Mouse (Mus musculus) embryonic facial prominence, embryonic 11.5 days (tissue): ENCODE results near the gene Vwa3b. TPM values are rescaled to one million over a fixed set of nuclear protein-coding genes. Genes with fewer than 3 reads are reported as not detected.
A peak's percentile ranks its signal among the peaks of the same experiment; 100 is the strongest.

Experiments
- ATAC-seq: fragments of 200-750 bp; cut with Nextera tagmentation; replicated peaks from 2 replicates; pipeline ENCODE4 v1.8.0; 2017; ENCODE audit warnings: low read depth; ENCODE audit not compliant: insufficient number of reproducible peaks, low FRiP score, low TSS enrichment
- DNase-seq: peaks from one replicate; pipeline ENCODE4 v3.0.0-alpha.2; 2015; ENCODE audit warnings: low spot score
- H3K27ac ChIP-seq: fragments of 300-500 bp; sonication (generic); replicated peaks from 2 replicates; pipeline ENCODE4 v1.5.1; 2014; ENCODE audit warnings: mild to moderate bottlenecking, low read depth, low read length, control low read depth
- H3K27me3 ChIP-seq: fragments of 300-500 bp; sonication (generic); 2 replicates; pipeline ENCODE4 v1.6.1; 2014; ENCODE audit warnings: mild to moderate bottlenecking, low read length, moderate library complexity, mixed read lengths; ENCODE audit not compliant: control insufficient read depth, insufficient read depth
- H3K36me3 ChIP-seq: fragments of 300-500 bp; sonication (generic); replicated peaks from 2 replicates; pipeline ENCODE4 v1.6.1; 2014; ENCODE audit warnings: low read depth, mild to moderate bottlenecking, low read length, moderate library complexity, mixed read lengths; ENCODE audit not compliant: control insufficient read depth, insufficient read depth
- H3K4me1 ChIP-seq: fragments of 300-500 bp; sonication (generic); 2 replicates; pipeline ENCODE4 v1.6.1; 2014; ENCODE audit warnings: low read length, mixed read lengths; ENCODE audit not compliant: control insufficient read depth, insufficient read depth
- H3K4me2 ChIP-seq: fragments of 300-500 bp; sonication (generic); 2 replicates; pipeline ENCODE4 v1.6.1; 2014; ENCODE audit warnings: low read depth, mild to moderate bottlenecking, control low read depth, low read length, moderate library complexity
- H3K4me3 ChIP-seq: fragments of 300-500 bp; sonication (generic); 2 replicates; pipeline ENCODE4 v1.5.1; 2014; ENCODE audit warnings: low read depth, low read length, control low read depth
- H3K9ac ChIP-seq: fragments of 300-500 bp; sonication (generic); replicated peaks from 2 replicates; pipeline ENCODE4 v1.6.1; 2014; ENCODE audit warnings: mild to moderate bottlenecking, control low read depth, low read length
- H3K9me3 ChIP-seq: fragments of 300-500 bp; sonication (generic); replicated peaks from 2 replicates; pipeline ENCODE4 v1.6.1; 2016; ENCODE audit warnings: mild to moderate bottlenecking, low read length, inconsistent platforms, mixed read lengths; ENCODE audit not compliant: control insufficient read depth
- WGBS: fragments of 180-500 bp; shearing (Covaris S2); extraction: QIAGEN DNeasy Blood & Tissue Kit; methylation state at CpG from one replicate; pipeline ENCODE4 v1.1.7; 2014; 5-methylcytosine and 5-hydroxymethylcytosine counted together
- polyA plus RNA-seq: library from polyadenylated mRNA; unstranded; fragments of >200 nt; fragmentation: Nextera tagmentation; extraction: Ambion mirVana; gene quantifications from 2 replicates; pipeline ENCODE4 v1.2.1, GENCODE M21; 2014

Vwa3b gene
- polyA plus RNA-seq, 1 experiment from 2014 or later = 1.7 TPM

DNA sequence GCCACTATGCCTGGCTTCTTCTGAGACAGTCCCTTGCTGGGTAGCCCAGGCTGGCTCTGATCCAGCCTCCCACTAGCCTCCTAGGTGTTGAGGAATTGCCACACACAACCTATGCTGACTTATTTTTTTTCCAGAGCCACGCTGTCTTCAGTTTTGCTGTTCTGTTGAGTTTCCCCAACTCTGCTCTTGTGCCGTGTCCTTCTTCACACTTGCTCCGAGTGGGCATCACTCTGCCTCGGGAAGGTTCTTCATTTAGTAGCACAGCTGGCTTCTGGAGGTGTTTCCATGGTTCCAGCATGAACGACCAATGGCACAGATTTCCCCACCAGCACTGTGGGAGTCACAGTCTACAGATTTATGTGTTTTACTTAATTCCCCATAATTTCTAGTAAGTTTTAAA is 91.6 kb downstream of the Vwa3b start:
- Histone ChIP-seq H3K9ac (no peak overlapping the region), H3K4me3 (no peak overlapping the region), H3K27ac (no peak overlapping the region), H3K4me2 (no peak overlapping the region), H3K4me1 (no peaks in the 10 kb centered on the region), H3K27me3 (no peaks in the 10 kb centered on the region), H3K9me3 (no peaks in the 10 kb centered on the region), H3K36me3 (no peaks in the 10 kb centered on the region)
- ATAC-seq (no peak), DNase-seq (no peak)
- 87% methylated on average over 5 of the region's 5 CpGs for WGBS

GRCm38 (mm10) chr1:37122306-37122705 is 95.9 kb downstream of the Vwa3b start:
- Histone ChIP-seq H3K9ac (no peak overlapping the region), H3K4me1 (no peaks in the 10 kb centered on the region), H3K27me3 (no peaks in the 10 kb centered on the region), H3K36me3 (no peaks in the 10 kb centered on the region), H3K27ac (peak overlapping the region; percentile 56), H3K9me3 (no peaks in the 10 kb centered on the region), H3K4me2 (no peak overlapping the region), H3K4me3 (no peak overlapping the region)
- DNase-seq (peak; percentile 75), ATAC-seq (peak; percentile 75)
- WGBS = 32% methylated on average over 4 of the region's 4 CpGs

GRCm38 (mm10) chr1:37122798-37123197 is 96.4 kb downstream of the Vwa3b start:
- WGBS = 25% methylated on average over 3 of the region's 3 CpGs
- Histone ChIP-seq H3K36me3 (no peaks in the 10 kb centered on the region), H3K4me2 (no peak overlapping the region), H3K9me3 (no peaks in the 10 kb centered on the region), H3K4me3 (no peak overlapping the region), H3K9ac (no peak overlapping the region), H3K27ac (no peak overlapping the region), H3K4me1 (no peaks in the 10 kb centered on the region), H3K27me3 (no peaks in the 10 kb centered on the region)
- DNase-seq (peak; percentile 76), ATAC-seq (no peak)

DNA sequence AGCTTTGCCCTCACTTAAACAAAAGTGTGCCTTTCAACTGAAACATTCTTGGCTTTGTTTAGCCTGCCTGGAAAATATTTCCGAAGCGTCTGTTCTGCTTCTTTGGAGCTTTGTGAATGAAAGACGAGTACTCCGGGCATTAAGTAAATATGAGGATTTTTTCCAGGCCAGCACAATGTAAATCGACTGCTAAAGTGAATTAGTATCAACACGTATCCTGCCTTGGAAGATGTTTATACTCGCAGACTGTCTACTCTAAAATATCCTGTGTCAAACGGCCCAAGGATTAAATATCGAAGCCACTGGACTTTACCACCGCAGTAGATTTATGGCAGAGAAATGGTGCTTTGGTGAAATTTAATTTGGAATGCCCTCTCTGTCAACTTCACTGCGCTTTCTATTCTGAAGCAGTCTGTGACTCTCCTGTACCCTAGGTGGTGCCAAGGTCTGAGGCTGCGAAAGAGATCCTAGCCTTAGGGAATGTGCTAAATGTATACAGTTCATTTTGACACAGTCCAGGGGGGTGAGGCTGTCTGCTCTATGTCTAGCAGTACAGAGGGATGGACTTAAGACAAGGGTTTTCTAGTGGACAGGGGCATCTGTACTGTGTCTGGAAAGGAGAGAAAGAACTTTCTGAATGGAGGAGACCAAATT is 98.4 kb downstream of the Vwa3b start:
- 46% methylated on average over 12 of the region's 12 CpGs for WGBS
- Histone ChIP-seq H3K4me3 (no peak overlapping the region), H3K36me3 (no peaks in the 10 kb centered on the region), H3K9ac (no peak overlapping the region), H3K27ac (peak overlapping the region; percentile 28; the same call in 1 of the 2 replicates), H3K9me3 (no peaks in the 10 kb centered on the region), H3K4me2 (no peak overlapping the region), H3K27me3 (no peaks in the 10 kb centered on the region), H3K4me1 (no peaks in the 10 kb centered on the region)
- DNase-seq = peak; percentile 59
- peak; percentile 48 for ATAC-seq

DNA sequence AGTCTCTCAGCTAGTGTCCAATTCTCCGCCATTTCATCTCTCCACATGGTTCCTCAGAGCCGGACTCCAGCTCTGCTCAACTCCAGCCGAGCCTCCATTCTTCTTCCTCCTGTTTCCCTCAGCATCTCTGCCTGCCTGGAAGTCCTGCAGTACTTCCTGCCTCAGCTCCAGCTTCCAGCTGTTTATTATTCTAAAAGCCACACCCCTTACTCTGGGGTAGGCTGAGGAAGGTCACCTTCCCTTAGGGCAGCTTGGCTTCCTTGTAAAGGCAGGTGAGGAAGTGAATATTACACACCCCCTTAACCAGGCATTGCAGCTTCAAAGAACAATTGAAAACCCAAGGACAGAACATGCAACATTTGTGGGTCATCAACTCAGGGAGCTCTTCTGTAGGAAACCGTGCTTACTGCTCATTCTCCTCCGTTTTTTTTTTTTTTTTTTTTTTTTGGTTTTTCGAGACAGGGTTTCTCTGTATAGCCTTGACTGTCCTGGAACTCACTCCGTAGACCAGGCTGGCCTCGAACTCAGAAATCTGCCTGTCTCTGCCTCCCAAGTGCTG is 103.7 kb downstream of the Vwa3b start:
- Histone ChIP-seq H3K27ac (no peak overlapping the region), H3K4me2 (no peak overlapping the region), H3K9me3 (no peaks in the 10 kb centered on the region), H3K4me3 (no peak overlapping the region), H3K36me3 (no peaks in the 10 kb centered on the region), H3K4me1 (no peaks in the 10 kb centered on the region), H3K9ac (no peak overlapping the region), H3K27me3 (no peaks in the 10 kb centered on the region)
- 78% methylated on average over 8 of the region's 8 CpGs for WGBS
- ATAC-seq (no peak), DNase-seq (no peak)

- no peaks in the 10 kb centered on the region for H3K36me3 ChIP-seq
- H3K9me3 ChIP-seq = no peaks in the 10 kb centered on the region
- no peaks in the 10 kb centered on the region for H3K4me1 ChIP-seq
- no peaks in the 10 kb centered on the region for H3K27me3 ChIP-seq
- no peak overlapping the region for H3K27ac ChIP-seq
- H3K4me2 ChIP-seq = no peak overlapping the region
- no peak overlapping the region for H3K9ac ChIP-seq
- no peak overlapping the region for H3K4me3 ChIP-seq
- ATAC-seq (no peak), DNase-seq (no peak)
Measured at GRCm38 (mm10) chr1:37131146-37131545, 104.8 kb downstream of the Vwa3b start.

DNA sequence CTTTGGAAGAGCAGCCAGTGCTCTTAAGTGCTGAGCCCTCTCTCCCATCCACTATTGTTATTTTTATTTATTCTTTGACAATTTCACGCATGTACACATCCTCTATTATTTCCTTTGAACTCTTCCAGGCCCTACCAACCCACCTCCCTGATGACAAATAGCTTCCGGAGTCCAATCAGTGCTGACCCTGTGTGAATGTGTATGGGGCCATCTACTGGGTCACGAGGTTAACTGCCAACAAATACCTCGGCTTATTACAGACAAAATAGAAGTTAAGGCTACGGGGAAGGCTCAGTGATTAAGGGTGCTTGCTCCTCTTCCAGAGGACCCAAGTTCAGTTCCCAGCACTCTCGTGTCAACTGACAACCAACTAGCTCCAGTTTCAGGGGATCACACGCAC is 106.0 kb downstream of the Vwa3b start:
- Histone ChIP-seq H3K4me2 (no peak overlapping the region), H3K27me3 (no peaks in the 10 kb centered on the region), H3K4me3 (no peak overlapping the region), H3K27ac (no peak overlapping the region), H3K36me3 (no peaks in the 10 kb centered on the region), H3K4me1 (no peaks in the 10 kb centered on the region), H3K9me3 (no peaks in the 10 kb centered on the region), H3K9ac (no peak overlapping the region)
- 57% methylated on average over 7 of the region's 7 CpGs for WGBS
- ATAC-seq (no peak), DNase-seq (no peak)

GRCm38 (mm10) chr1:37145966-37146365 is 119.6 kb downstream of the Vwa3b start:
- Histone ChIP-seq H3K9ac (no peak overlapping the region), H3K9me3 (no peaks in the 10 kb centered on the region), H3K4me3 (no peak overlapping the region), H3K27ac (no peak overlapping the region), H3K36me3 (no peaks in the 10 kb centered on the region), H3K4me2 (no peak overlapping the region), H3K27me3 (no peaks in the 10 kb centered on the region), H3K4me1 (no peaks in the 10 kb centered on the region)
- 84% methylated on average over 4 of the region's 4 CpGs for WGBS
- ATAC-seq (no peak), DNase-seq (no peak)
